Mouse (Mus musculus) megakaryocyte, adult 5-6 weeks (primary cell): ENCODE results near the gene Esp34. TPM values are rescaled to one million over a fixed set of nuclear protein-coding genes. Genes with fewer than 3 reads are reported as not detected.

Source experiments
- ATAC-seq: 2 replicates; pipeline ENCODE4 v1.8.0; 2016; ENCODE audit warnings: mild to moderate bottlenecking, inconsistent platforms; ENCODE audit not compliant: poor library complexity, severe bottlenecking
- total RNA-seq, 2 experiments: library from RNA; stranded (forward) in 1 of 2; stranded (reverse) in 1 of 2; fragments of 153-499, 151-499 nt in 1 of 2; fragments of 221-1000, 200-1000 nt in 1 of 2; gene quantifications; 2 replicates each; pipeline versions ENCODE4 v1.2.3 to v1.2.4; 2015 to 2017

Esp34 gene
- total RNA-seq (2015) = not detected in 2 replicates
- not detected in 2 replicates for total RNA-seq (2017)

DNA sequence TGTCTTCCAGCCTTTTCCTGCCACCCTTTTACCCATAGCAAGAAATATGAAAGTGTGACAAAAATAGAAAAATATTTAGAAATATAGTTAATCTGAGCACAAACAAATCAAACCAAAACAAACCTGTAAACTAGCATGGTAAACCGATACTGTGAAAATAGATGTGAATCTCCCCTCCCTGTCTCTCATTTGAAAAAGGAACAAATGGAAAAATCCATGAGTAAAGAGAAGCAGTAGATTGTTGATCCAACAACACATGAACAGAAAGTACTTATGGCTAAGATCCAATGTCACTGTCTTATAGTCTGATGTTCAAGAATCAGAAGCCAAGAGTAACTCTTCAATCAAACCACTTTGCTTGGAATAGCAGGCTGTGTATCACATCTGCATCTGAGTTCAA, at the start of gene Esp34:
Gene Esp34, plus strand, starts transcription at position 301 of the 400 bp plus-strand sequence.
- ATAC-seq = no peak

DNA sequence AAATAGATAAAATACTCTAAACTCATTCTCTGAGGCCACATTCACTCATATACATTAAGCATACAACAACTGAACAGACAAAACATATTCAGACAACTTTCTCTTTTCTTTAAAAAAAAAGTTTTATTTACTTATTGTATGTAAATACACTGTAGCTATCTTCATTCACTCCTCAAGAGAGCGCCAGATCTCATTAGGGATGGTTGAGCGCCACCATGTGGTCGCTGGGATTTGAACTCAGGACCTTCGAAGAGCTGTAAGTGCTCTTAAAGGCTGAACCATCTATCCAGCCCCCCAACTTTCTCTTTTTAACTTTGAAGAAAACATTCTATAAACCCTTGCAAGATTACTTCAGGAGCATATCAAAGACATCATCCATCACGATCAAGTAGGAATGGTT, 8.5 kb downstream of the Esp34 start:
- ATAC-seq = no peak

Other genes with a start within 250 kb of the Esp34 start
- not detected in 2 replicates for gene Olfr137, start 246.6 kb upstream of the Esp34 start, total RNA-seq (2015)
- not detected in 2 replicates for gene Olfr137, start 246.6 kb upstream of the Esp34 start, total RNA-seq (2017)
- gene Olfr136, start 224.4 kb upstream of the Esp34 start, total RNA-seq (2015) = not detected in 2 replicates
- not detected in 2 replicates for gene Olfr136, start 224.4 kb upstream of the Esp34 start, total RNA-seq (2017)
- not detected in 2 replicates for gene Esp36, start 134.0 kb upstream of the Esp34 start, total RNA-seq (2015)
- not detected in 2 replicates for gene Esp36, start 134.0 kb upstream of the Esp34 start, total RNA-seq (2017)
- gene Esp31, start 85.3 kb downstream of the Esp34 start, total RNA-seq (2015) = not detected in 2 replicates
- gene Esp31, start 85.3 kb downstream of the Esp34 start, total RNA-seq (2017) = not detected in 2 replicates